Mouse (Mus musculus): ENCODE measurements around the gene Drd5.

- peak in 1 of 2 experiments; percentile 50; a peak in 2 of 4 replicates for TF ChIP-seq CTCF (conservative IDR thresholded peaks at IDR 0.05 in 1 of 2, IDR thresholded peaks at IDR 0.05 in 1 of 2; ENCODE audit: low read depth in 2 of 2, low read length in 2 of 2)
- peak; percentile 47 for TF ChIP-seq SMC3 (IDR thresholded peaks at IDR 0.05; ENCODE audit: low read depth, low read length)
- TF ChIP-seq JUND (conservative IDR thresholded peaks at IDR 0.05; ENCODE audit: low read depth, low read length) = no peak
- TF ChIP-seq POLR2A (IDR thresholded peaks at IDR 0.05; ENCODE audit: low read depth, low read length) = no peak
- no peak for TF ChIP-seq GABPA (IDR thresholded peaks at IDR 0.05; ENCODE audit: insufficient replicate concordance, low read depth, low read length)
- TF ChIP-seq POLR2AphosphoS2 (IDR thresholded peaks at IDR 0.05; ENCODE audit: low read depth, low read length) = no peak
- no peak for TF ChIP-seq TBP (conservative IDR thresholded peaks at IDR 0.05; ENCODE audit: low read depth, low read length)
- TF ChIP-seq MAFK (IDR thresholded peaks at IDR 0.05; ENCODE audit: insufficient replicate concordance, low read length) = no peak
- no peak for TF ChIP-seq HCFC1 (IDR thresholded peaks at IDR 0.05; ENCODE audit: low read depth, low read length)
- TF ChIP-seq BHLHE40 (IDR thresholded peaks at IDR 0.05; ENCODE audit: low read depth, low read length) = no peak
- no peak for TF ChIP-seq MAX (IDR thresholded peaks at IDR 0.05; ENCODE audit: low read length)
Measured at GRCm38 (mm10) chr5:38334582-38334981, 15.4 kb downstream of the Drd5 start.

All from CH12.LX (cell line).